Mouse (Mus musculus): Measurements from ENCODE around the gene Ftsj3.

Gene Ftsj3

GRCm38 (mm10) chr11:106255685-106256451, at the start of gene Ftsj3, which contains the start of gene Psmc5:
TSS of gene Ftsj3 (minus strand) at chr11:106256079.
TSS of gene Psmc5 (plus strand) at chr11:106256154.
- peak; percentile 99 for DNase-seq

- DNase-seq = no peak
Observed at GRCm38 (mm10) chr11:106305348-106306064, 49.6 kb upstream of the Ftsj3 start.

GRCm38 (mm10) chr11:106302634-106303033, 46.8 kb upstream of the Ftsj3 start:
- DNase-seq = peak; percentile 80

- DNase-seq = no peak
Observed at GRCm38 (mm10) chr11:106301765-106302164, 45.9 kb upstream of the Ftsj3 start, which contains the start of gene Gh. TSS of gene Gh (minus strand) at chr11:106301865.

GRCm38 (mm10) chr11:106291861-106292260, 36.0 kb upstream of the Ftsj3 start:
- DNase-seq = no peak

GRCm38 (mm10) chr11:106290376-106290775, 34.5 kb upstream of the Ftsj3 start:
- DNase-seq = no peak

GRCm38 (mm10) chr11:106289369-106289768, 33.5 kb upstream of the Ftsj3 start:
- peak; percentile 86 for DNase-seq

- DNase-seq = no peak
Observed at GRCm38 (mm10) chr11:106286987-106287386, 31.1 kb upstream of the Ftsj3 start.

- no peak for DNase-seq
Observed at GRCm38 (mm10) chr11:106286206-106286605, 30.3 kb upstream of the Ftsj3 start.

GRCm38 (mm10) chr11:106284126-106284525, 28.2 kb upstream of the Ftsj3 start:
- no peak for DNase-seq

- DNase-seq = no peak
Observed at GRCm38 (mm10) chr11:106283371-106283770, 27.5 kb upstream of the Ftsj3 start.

- DNase-seq = no peak
Observed at GRCm38 (mm10) chr11:106282452-106282851, 26.6 kb upstream of the Ftsj3 start.

GRCm38 (mm10) chr11:106276454-106276853, 20.6 kb upstream of the Ftsj3 start, which contains the start of gene Tcam1:
TSS of gene Tcam1 (plus strand) at chr11:106276672.
- peak; percentile 96 for DNase-seq

- DNase-seq = peak; percentile 74
Observed at GRCm38 (mm10) chr11:106274971-106275411, 19.1 kb upstream of the Ftsj3 start.

- DNase-seq = no peak
Observed at GRCm38 (mm10) chr11:106274374-106274773, 18.5 kb upstream of the Ftsj3 start.

GRCm38 (mm10) chr11:106273811-106274210, 17.9 kb upstream of the Ftsj3 start:
- no peak for DNase-seq

- DNase-seq = no peak
Observed at GRCm38 (mm10) chr11:106273311-106273684, 17.4 kb upstream of the Ftsj3 start.

- DNase-seq = peak; percentile 100
Observed at GRCm38 (mm10) chr11:106272644-106273310, 16.9 kb upstream of the Ftsj3 start, which contains the start of gene Smarcd2. TSS of gene Smarcd2 (minus strand) at chr11:106272972.

- peak; percentile 72 for DNase-seq
Observed at GRCm38 (mm10) chr11:106271794-106272643, 16.1 kb upstream of the Ftsj3 start.

GRCm38 (mm10) chr11:106271131-106271793, 15.4 kb upstream of the Ftsj3 start:
- no peak for DNase-seq

GRCm38 (mm10) chr11:106269060-106269431, 13.2 kb upstream of the Ftsj3 start:
- DNase-seq = peak; percentile 63
